Mouse (Mus musculus): ENCODE measurements at regions not wholly inside any gene's neighbourhood (a gene's known extent, or its start where the extent isn't known, plus 50 kb on each side); places are given as distances from the start of the nearest gene placed in this dataset.

DNA sequence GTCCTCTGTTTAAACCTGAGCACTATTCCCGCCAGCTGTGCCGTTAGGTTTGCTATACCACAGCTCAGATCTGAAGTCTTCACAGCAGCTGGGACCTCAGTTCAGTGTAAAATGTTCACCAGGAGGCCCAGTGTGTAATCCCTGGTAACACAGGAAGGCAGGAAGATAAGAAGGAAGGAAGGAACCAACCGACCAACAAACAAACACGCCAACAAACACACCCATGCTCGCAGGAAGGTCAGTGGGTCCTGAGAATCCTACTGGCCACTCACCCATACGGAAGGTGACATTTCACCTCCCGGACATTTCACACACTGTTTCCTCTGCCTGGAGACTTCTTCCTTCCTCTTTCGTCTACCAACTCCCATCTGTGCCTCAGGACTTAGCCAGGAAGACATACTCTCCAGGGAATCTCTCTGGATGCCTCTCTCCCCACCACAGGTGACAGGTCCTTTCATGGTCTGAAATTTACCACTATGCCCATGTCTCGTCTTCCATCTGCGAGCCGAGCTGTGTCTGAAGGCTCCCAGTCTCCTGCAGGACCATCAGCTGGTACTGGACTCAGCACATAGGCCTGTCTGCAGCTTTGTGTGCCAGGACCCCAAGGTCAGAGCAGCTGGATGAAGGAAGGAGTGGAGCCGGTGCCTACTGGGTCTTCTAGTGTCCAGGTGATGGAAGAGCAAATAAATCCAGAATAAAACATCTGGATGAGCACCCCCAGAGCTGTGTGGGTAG lies 61.1 kb upstream of the Xpa start:
- H3K9me3 ChIP-seq: no peaks in the 10 kb centered on the region
- WGBS: 67% methylated on average over 12 of the region's 12 CpGs
- no peak for ATAC-seq
- 0 out of 2 replicates have a peak, but pooled peaks cover 2% of the 10 kb centered on the region for H3K27me3 ChIP-seq (replicated peaks)
- no peak overlapping the region for H3K4me3 ChIP-seq (replicated peaks)
- H3K4me2 ChIP-seq (replicated peaks): no peak overlapping the region
- no peaks in the 10 kb centered on the region for H3K36me3 ChIP-seq
- H3K9ac ChIP-seq: peak overlapping the region; percentile 13; the same call in 1 of the 2 replicates
- no peaks in the 10 kb centered on the region for H3K4me1 ChIP-seq (replicated peaks)
- H3K27ac ChIP-seq: no peak overlapping the region

GRCm38 (mm10) chr4:46258774-46259173 lies 62.7 kb upstream of the Xpa start:
- Histone ChIP-seq H3K27me3 (replicated peaks) (0 out of 2 replicates have a peak, but pooled peaks cover 2% of the 10 kb centered on the region), H3K9me3 (no peaks in the 10 kb centered on the region), H3K4me1 (replicated peaks) (no peaks in the 10 kb centered on the region), H3K4me2 (replicated peaks) (no peak overlapping the region), H3K36me3 (no peaks in the 10 kb centered on the region), H3K27ac (no peak overlapping the region), H3K4me3 (replicated peaks) (no peak overlapping the region), H3K9ac (no peak overlapping the region)
- 58% methylated on average over 5 of the region's 5 CpGs for WGBS
- no peak for ATAC-seq

- Histone ChIP-seq H3K4me2 (replicated peaks) (no peak overlapping the region), H3K4me1 (replicated peaks) (no peaks in the 10 kb centered on the region), H3K36me3 (no peaks in the 10 kb centered on the region), H3K9ac (no peak overlapping the region), H3K27me3 (replicated peaks) (no peaks in the 10 kb centered on the region), H3K4me3 (replicated peaks) (no peak overlapping the region), H3K27ac (no peak overlapping the region), H3K9me3 (no peaks in the 10 kb centered on the region)
- no peak for ATAC-seq
- WGBS: 59% methylated on average over 6 of the region's 6 CpGs
Measured at GRCm38 (mm10) chr4:46268564-46269247, 72.6 kb upstream of the Xpa start.

DNA sequence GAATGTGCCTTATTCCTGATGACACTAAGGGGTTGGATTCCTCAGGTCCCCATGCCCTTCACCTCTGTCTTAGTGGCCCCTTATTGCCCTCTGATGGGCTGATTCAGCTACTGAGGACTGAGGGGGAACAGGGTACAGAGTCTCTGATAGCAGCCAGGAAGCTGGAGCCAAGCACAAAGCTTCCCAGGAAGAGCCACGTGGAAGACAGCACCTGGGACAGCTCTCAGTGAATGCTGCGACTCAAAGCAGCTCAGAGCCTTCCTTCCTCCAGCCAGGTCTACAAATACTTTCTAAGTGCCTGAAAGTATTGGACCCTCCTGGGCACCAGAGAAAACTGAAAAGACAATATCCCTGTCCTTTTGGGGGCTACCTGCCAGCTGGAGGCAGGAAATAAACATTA lies 72.3 kb upstream of the Foxe1 start:
- Histone ChIP-seq H3K4me3 (replicated peaks) (no peak overlapping the region), H3K27ac (no peak overlapping the region), H3K9ac (no peak overlapping the region), H3K4me2 (replicated peaks) (no peak overlapping the region), H3K27me3 (replicated peaks) (no peaks in the 10 kb centered on the region), H3K9me3 (no peaks in the 10 kb centered on the region), H3K36me3 (no peaks in the 10 kb centered on the region), H3K4me1 (replicated peaks) (no peaks in the 10 kb centered on the region)
- ATAC-seq: no peak
- WGBS: 0% methylated on average over 2 of the region's 2 CpGs

DNA sequence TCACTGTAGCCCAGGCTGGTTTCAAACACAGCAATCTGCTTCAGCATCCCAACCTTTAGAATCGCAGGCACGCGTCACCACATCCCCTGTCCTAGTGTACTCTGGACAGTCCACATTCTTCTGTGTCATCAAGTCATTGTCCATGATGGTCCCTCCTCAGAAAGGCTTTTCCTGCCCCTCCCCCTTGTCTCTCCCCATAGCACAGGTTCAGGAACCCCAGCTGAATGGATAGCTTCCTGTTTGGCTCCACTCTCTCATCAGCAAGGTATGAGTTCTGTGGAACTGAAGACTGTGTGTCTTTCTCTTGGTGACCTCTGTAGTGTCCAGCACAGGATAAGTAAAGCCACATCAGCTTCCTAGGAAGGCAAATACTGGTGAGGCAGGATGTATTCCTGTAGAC lies 67.6 kb upstream of the Foxe1 start:
- H3K9ac ChIP-seq: no peak overlapping the region
- WGBS: 86% methylated on average over 3 of the region's 3 CpGs
- no peaks in the 10 kb centered on the region for H3K9me3 ChIP-seq
- H3K27ac ChIP-seq: no peak overlapping the region
- H3K36me3 ChIP-seq: no peaks in the 10 kb centered on the region
- no peaks in the 10 kb centered on the region for H3K27me3 ChIP-seq (replicated peaks)
- no peak overlapping the region for H3K4me2 ChIP-seq (replicated peaks)
- peaks cover 6% of the 10 kb centered on the region; the same call in 1 of the 2 replicates for H3K4me1 ChIP-seq (replicated peaks)
- no peak for ATAC-seq
- H3K4me3 ChIP-seq (replicated peaks): no peak overlapping the region

DNA sequence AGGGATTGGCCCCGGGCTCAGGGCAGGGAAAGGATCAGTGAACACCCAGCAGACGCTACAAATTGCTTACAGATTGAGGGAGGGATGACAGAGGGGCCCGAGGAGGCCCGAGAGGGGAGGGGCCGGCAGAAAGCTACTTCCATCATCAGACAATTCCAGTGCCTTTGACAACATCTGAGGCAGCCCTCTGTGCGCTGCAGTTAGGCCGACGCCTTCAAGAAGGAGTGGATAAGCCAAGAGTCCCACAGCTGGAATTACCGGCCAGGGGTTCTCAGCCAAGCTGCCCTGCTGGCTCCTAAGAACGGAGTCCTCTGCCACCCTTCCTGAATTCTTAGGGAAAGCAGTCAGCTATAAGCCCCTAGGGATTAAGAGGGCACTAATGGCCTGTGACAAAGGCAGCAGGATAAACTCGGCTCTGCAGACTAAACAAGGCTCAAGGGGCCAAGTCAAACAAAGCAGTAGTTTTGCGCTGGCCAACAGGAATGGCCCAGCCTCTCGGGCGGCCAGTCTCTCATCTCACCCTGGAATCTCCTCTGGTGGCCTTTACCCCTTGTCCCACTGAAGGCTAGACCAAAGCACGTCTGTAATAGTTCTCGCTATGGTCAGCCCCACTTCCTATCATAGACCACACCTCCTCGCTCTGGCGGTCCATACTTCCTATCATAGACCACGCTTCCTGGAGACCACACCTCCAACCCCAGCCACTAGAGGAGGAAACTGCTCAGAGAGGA lies 66.4 kb upstream of the Foxe1 start:
- 10% methylated on average over 19 of the region's 19 CpGs for WGBS
- no peak overlapping the region for H3K4me3 ChIP-seq (replicated peaks)
- no peaks in the 10 kb centered on the region for H3K9me3 ChIP-seq
- no peak overlapping the region for H3K27ac ChIP-seq
- no peaks in the 10 kb centered on the region for H3K27me3 ChIP-seq (replicated peaks)
- no peaks in the 10 kb centered on the region for H3K36me3 ChIP-seq
- no peak; the same call in 1 of the 2 replicates for ATAC-seq
- peak overlapping the region; percentile 36 for H3K4me2 ChIP-seq (replicated peaks)
- H3K4me1 ChIP-seq (replicated peaks): peaks cover 6% of the 10 kb centered on the region; the same call in 1 of the 2 replicates
- no peak overlapping the region for H3K9ac ChIP-seq

DNA sequence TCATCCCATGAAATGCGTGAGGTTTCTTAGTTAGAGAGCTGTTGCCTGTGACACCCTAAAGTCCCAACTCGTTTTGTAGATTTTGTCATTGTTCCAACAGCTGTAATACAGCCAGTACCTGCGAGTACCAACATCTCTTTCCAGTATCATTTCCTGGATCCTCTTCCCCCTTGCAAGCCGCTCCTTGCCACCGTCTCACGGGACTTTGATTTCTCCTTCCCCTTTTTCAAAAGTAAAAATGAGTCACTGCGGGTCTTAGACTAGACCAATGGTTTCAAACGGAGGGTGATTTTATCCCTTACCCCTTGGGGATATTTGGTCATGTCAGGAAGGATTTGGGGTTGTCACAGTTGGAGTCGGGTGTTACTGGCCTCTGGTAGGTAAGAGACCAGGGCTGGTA lies 56.5 kb upstream of the Foxe1 start:
- H3K4me2 ChIP-seq (replicated peaks): no peak overlapping the region
- no peak for ATAC-seq

GRCm38 (mm10) chr4:46291620-46292254 lies 51.7 kb upstream of the Foxe1 start:
- Histone ChIP-seq H3K9me3 (no peaks in the 10 kb centered on the region), H3K27me3 (replicated peaks) (peaks cover 5% of the 10 kb centered on the region; the same call in 1 of the 2 replicates), H3K36me3 (no peaks in the 10 kb centered on the region), H3K4me2 (replicated peaks) (no peak overlapping the region), H3K27ac (no peak overlapping the region), H3K9ac (no peak overlapping the region), H3K4me3 (replicated peaks) (no peak overlapping the region), H3K4me1 (replicated peaks) (no peaks in the 10 kb centered on the region)
- 25% methylated on average over 10 of the region's 10 CpGs for WGBS
- no peak for ATAC-seq

More for the DNA sequence above, 56.5 kb upstream of the Foxe1 start:
- H3K27ac ChIP-seq: no peak overlapping the region
- no peaks in the 10 kb centered on the region for H3K36me3 ChIP-seq
- H3K9me3 ChIP-seq: no peaks in the 10 kb centered on the region
- H3K4me3 ChIP-seq (replicated peaks): no peak overlapping the region
- peaks cover 5% of the 10 kb centered on the region; the same call in 1 of the 2 replicates for H3K27me3 ChIP-seq (replicated peaks)
- no peak overlapping the region for H3K9ac ChIP-seq
- 91% methylated on average over 9 of the region's 9 CpGs for WGBS
- H3K4me1 ChIP-seq (replicated peaks): no peaks in the 10 kb centered on the region
